Mouse (Mus musculus) midbrain, embryonic 15.5 days (tissue): ENCODE results near the gene Dag1. TPM values are rescaled to one million over a fixed set of nuclear protein-coding genes. Genes with fewer than 3 reads are reported as not detected.
"Not testable (repeated sequence)": the region's sequence is repeated elsewhere in the genome, so short reads cannot be mapped to it uniquely, and the experiment has no call there.

Source experiments
- ATAC-seq: fragments of 200-750 bp; cut with Nextera tagmentation; replicated peaks from 2 replicates; pipeline ENCODE4 v1.8.0; 2017; ENCODE audit warnings: moderate TSS enrichment
- H3K27ac ChIP-seq: fragments of 300-500 bp; sonication (generic); 2 replicates; pipeline ENCODE4 v1.5.1; 2015; ENCODE audit warnings: mild to moderate bottlenecking, inconsistent platforms
- H3K27me3 ChIP-seq: fragments of 300-500 bp; sonication (generic); replicated peaks from 2 replicates; pipeline ENCODE4 v1.6.1; 2015; ENCODE audit warnings: inconsistent platforms
- H3K36me3 ChIP-seq: fragments of 300-500 bp; sonication (generic); replicated peaks from 2 replicates; pipeline ENCODE4 v1.6.1; 2015; ENCODE audit warnings: inconsistent platforms
- H3K4me1 ChIP-seq: fragments of 300-500 bp; sonication (generic); 2 replicates; pipeline ENCODE4 v1.6.1; 2015; ENCODE audit warnings: inconsistent platforms
- H3K4me2 ChIP-seq: fragments of 300-500 bp; sonication (generic); 2 replicates; pipeline ENCODE4 v1.6.1; 2015; ENCODE audit warnings: inconsistent platforms, mild to moderate bottlenecking, moderate library complexity
- H3K4me3 ChIP-seq: fragments of 300-500 bp; sonication (generic); 2 replicates; pipeline ENCODE4 v1.5.1; 2015; ENCODE audit warnings: mild to moderate bottlenecking, inconsistent platforms
- H3K9ac ChIP-seq: fragments of 300-500 bp; sonication (generic); 2 replicates; pipeline ENCODE4 v1.6.1; 2015; ENCODE audit warnings: mild to moderate bottlenecking, inconsistent platforms
- H3K9me3 ChIP-seq: fragments of 300-500 bp; sonication (generic); 2 replicates; pipeline ENCODE4 v1.6.1; 2016; ENCODE audit warnings: inconsistent platforms
- WGBS: fragments of 180-500 bp; shearing (Covaris S2); methylation state at CpG from one replicate; pipeline ENCODE4 v1.1.7; 2015; ENCODE audit warnings: mixed read lengths; 5-methylcytosine and 5-hydroxymethylcytosine counted together
- polyA plus RNA-seq: library from polyadenylated mRNA; unstranded; fragments of >200 nt; fragmentation: Nextera tagmentation; extraction: Ambion mirVana; gene quantifications from 2 replicates; pipeline ENCODE4 v1.2.1, GENCODE M21; 2015

Gene Dag1
- polyA plus RNA-seq, 1 experiment from 2014 or later = 69.3 TPM

GRCm38 (mm10) chr9:108217406-108217805 lies 46.4 kb downstream of the Dag1 start:
- WGBS = 95% methylated on average over 3 of the region's 3 CpGs
- H3K36me3 ChIP-seq = peaks cover 4% of the 10 kb centered on the region
- peaks cover 18% of the 10 kb centered on the region for H3K4me1 ChIP-seq
- no peak overlapping the region for H3K27ac ChIP-seq
- no peaks in the 10 kb centered on the region for H3K27me3 ChIP-seq
- H3K4me2 ChIP-seq = no peak overlapping the region
- H3K9ac ChIP-seq = no peak overlapping the region
- H3K9me3 ChIP-seq = no peaks in the 10 kb centered on the region
- no peak overlapping the region for H3K4me3 ChIP-seq
- ATAC-seq = no peak

- no peak overlapping the region for H3K4me3 ChIP-seq
- H3K9ac ChIP-seq = peak overlapping the region; percentile 7; the same call in 1 of the 2 replicates
- WGBS = 3% methylated on average over 7 of the region's 7 CpGs
- peaks cover 13% of the 10 kb centered on the region for H3K36me3 ChIP-seq
- no peaks in the 10 kb centered on the region for H3K27me3 ChIP-seq
- no peaks in the 10 kb centered on the region for H3K9me3 ChIP-seq
- H3K27ac ChIP-seq = peak overlapping the region; percentile 78
- H3K4me1 ChIP-seq = peaks cover 21% of the 10 kb centered on the region
- peak; percentile 72; the same call in 1 of the 2 replicates for ATAC-seq
- peak overlapping the region; percentile 14; the same call in 1 of the 2 replicates for H3K4me2 ChIP-seq
Observed at GRCm38 (mm10) chr9:108213105-108213504, 50.7 kb downstream of the Dag1 start.

- H3K4me1 ChIP-seq = peaks cover 21% of the 10 kb centered on the region
- H3K27ac ChIP-seq = peak overlapping the region; percentile 78
- no peak overlapping the region for H3K4me2 ChIP-seq
- H3K9me3 ChIP-seq = no peaks in the 10 kb centered on the region
- WGBS = 79% methylated on average over 2 of the region's 2 CpGs
- no peaks in the 10 kb centered on the region for H3K27me3 ChIP-seq
- H3K4me3 ChIP-seq = no peak overlapping the region
- no peak for ATAC-seq
- no peak overlapping the region for H3K9ac ChIP-seq
- peaks cover 16% of the 10 kb centered on the region for H3K36me3 ChIP-seq
Observed at GRCm38 (mm10) chr9:108212426-108212825, 51.3 kb downstream of the Dag1 start.

GRCm38 (mm10) chr9:108205571-108205901 lies 58.2 kb downstream of the Dag1 start:
- H3K27ac ChIP-seq = peak overlapping the region; percentile 74
- no peak overlapping the region for H3K4me2 ChIP-seq
- no peak for ATAC-seq
- H3K9me3 ChIP-seq = no peaks in the 10 kb centered on the region
- WGBS = 57% methylated on average over 3 of the region's 3 CpGs
- peaks cover 22% of the 10 kb centered on the region for H3K4me1 ChIP-seq
- H3K27me3 ChIP-seq = no peaks in the 10 kb centered on the region
- no peak overlapping the region for H3K4me3 ChIP-seq
- no peak overlapping the region for H3K9ac ChIP-seq
- peaks cover 24% of the 10 kb centered on the region for H3K36me3 ChIP-seq

- peak; percentile 75 for ATAC-seq
- Histone ChIP-seq H3K36me3 (peaks cover 24% of the 10 kb centered on the region), H3K27me3 (no peaks in the 10 kb centered on the region), H3K9me3 (no peaks in the 10 kb centered on the region), H3K4me3 (no peak overlapping the region), H3K27ac (peak overlapping the region; percentile 74), H3K4me2 (no peak overlapping the region), H3K9ac (no peak overlapping the region), H3K4me1 (peaks cover 26% of the 10 kb centered on the region)
- WGBS = 26% methylated on average over 8 of the region's 8 CpGs
Observed at GRCm38 (mm10) chr9:108204884-108205570, 58.7 kb downstream of the Dag1 start.

GRCm38 (mm10) chr9:108203015-108203414 lies 60.7 kb downstream of the Dag1 start:
- Histone ChIP-seq H3K9me3 (no peaks in the 10 kb centered on the region), H3K4me1 (peaks cover 26% of the 10 kb centered on the region), H3K4me3 (no peak overlapping the region), H3K27ac (no peak overlapping the region), H3K9ac (no peak overlapping the region), H3K36me3 (peaks cover 14% of the 10 kb centered on the region), H3K27me3 (no peaks in the 10 kb centered on the region), H3K4me2 (no peak overlapping the region)
- ATAC-seq = no peak
- WGBS = 42% methylated on average over 13 of the region's 13 CpGs

GRCm38 (mm10) chr9:108202169-108202568 lies 61.6 kb downstream of the Dag1 start:
- H3K27me3 ChIP-seq = no peaks in the 10 kb centered on the region

GRCm38 (mm10) chr9:108201160-108201559 lies 62.6 kb downstream of the Dag1 start:
- peak; percentile 86 for ATAC-seq
- WGBS = 0% methylated on average over 13 of the region's 13 CpGs
- peak overlapping the region; percentile 30; the same call in 1 of the 2 replicates for H3K9ac ChIP-seq
- peak overlapping the region; percentile 50 for H3K4me2 ChIP-seq
- peaks cover 32% of the 10 kb centered on the region for H3K4me1 ChIP-seq
- H3K36me3 ChIP-seq = no peaks in the 10 kb centered on the region
- no peaks in the 10 kb centered on the region for H3K27me3 ChIP-seq
- peak overlapping the region; percentile 25 for H3K4me3 ChIP-seq
- H3K27ac ChIP-seq = peak overlapping the region; percentile 37; the same call in 1 of the 2 replicates
- H3K9me3 ChIP-seq = no peaks in the 10 kb centered on the region

More at GRCm38 (mm10) chr9:108202169-108202568, 61.6 kb downstream of the Dag1 start:
- H3K9me3 ChIP-seq = no peaks in the 10 kb centered on the region
- ATAC-seq = no peak
- H3K36me3 ChIP-seq = peaks cover 5% of the 10 kb centered on the region; the same call in 1 of the 2 replicates
- H3K4me2 ChIP-seq = no peak overlapping the region
- H3K4me3 ChIP-seq = no peak overlapping the region
- H3K9ac ChIP-seq = no peak overlapping the region
- no peak overlapping the region for H3K27ac ChIP-seq
- peaks cover 31% of the 10 kb centered on the region for H3K4me1 ChIP-seq
- 99% methylated on average over 2 of the region's 2 CpGs for WGBS

- H3K27me3 ChIP-seq = no peaks in the 10 kb centered on the region
- peaks cover 18% of the 10 kb centered on the region for H3K4me1 ChIP-seq
- H3K4me2 ChIP-seq = no peak overlapping the region
- WGBS = 36% methylated on average over 4 of the region's 4 CpGs
- no peaks in the 10 kb centered on the region for H3K9me3 ChIP-seq
- H3K36me3 ChIP-seq = no peaks in the 10 kb centered on the region
- H3K9ac ChIP-seq = no peak overlapping the region
- H3K4me3 ChIP-seq = no peak overlapping the region
- ATAC-seq = no peak
- no peak overlapping the region for H3K27ac ChIP-seq
Observed at GRCm38 (mm10) chr9:108198621-108199020, 65.1 kb downstream of the Dag1 start.

GRCm38 (mm10) chr9:108196920-108197677 lies 66.7 kb downstream of the Dag1 start:
- Histone ChIP-seq H3K9me3 (no peaks in the 10 kb centered on the region), H3K27me3 (no peaks in the 10 kb centered on the region), H3K36me3 (no peaks in the 10 kb centered on the region), H3K4me3 (no peak overlapping the region), H3K4me1 (peaks cover 18% of the 10 kb centered on the region), H3K9ac (no peak overlapping the region), H3K27ac (peak overlapping the region; percentile 48; the same call in 1 of the 2 replicates), H3K4me2 (peak overlapping the region; percentile 18; the same call in 1 of the 2 replicates)
- 29% methylated on average over 24 of the region's 24 CpGs for WGBS
- no peak for ATAC-seq

- H3K4me3 ChIP-seq, H3K9me3 ChIP-seq, ATAC-seq, H3K9ac ChIP-seq, H3K27me3 ChIP-seq, H3K4me2 ChIP-seq, H3K27ac ChIP-seq, H3K36me3 ChIP-seq: not testable (repeated sequence)
- WGBS = 65% methylated on average over 6 of the region's 6 CpGs
- peaks cover 17% of the 10 kb centered on the region for H3K4me1 ChIP-seq
Observed at GRCm38 (mm10) chr9:108196222-108196621, 67.5 kb downstream of the Dag1 start.

- no peaks in the 10 kb centered on the region for H3K9me3 ChIP-seq
- H3K4me2 ChIP-seq = peak within 1 kb of the TSS; percentile 57
- peaks cover 29% of the 10 kb centered on the region for H3K4me1 ChIP-seq
- H3K27me3 ChIP-seq = peaks cover 4% of the 10 kb centered on the region; the same call in 1 of the 2 replicates
- ATAC-seq = peak; percentile 83
- H3K36me3 ChIP-seq = no peaks in the 10 kb centered on the region; the same call in 1 of the 2 replicates
- peak within 1 kb of the TSS; percentile 54 for H3K4me3 ChIP-seq
- H3K27ac ChIP-seq = peak within 1 kb of the TSS; percentile 78
- peak within 1 kb of the TSS; percentile 70 for H3K9ac ChIP-seq
- WGBS = 1% methylated on average over 73 of the region's 91 CpGs
Observed at GRCm38 (mm10) chr9:108189787-108190679, 73.7 kb downstream of the Dag1 start, which contains the start of gene Bsn. Gene Bsn, minus strand, starts transcription at chr9:108190384.
